Mouse (Mus musculus) embryo, embryonic 10.5 days (tissue): ENCODE data around the gene Gstm5.
"Not testable (repeated sequence)": the region's sequence is repeated elsewhere in the genome, so short reads cannot be mapped to it uniquely, and the experiment has no call there.

Experiments
- DNase-seq: peaks from one replicate; pipeline ENCODE4 v3.0.0-alpha.2; 2015; ENCODE audit warnings: low spot score

Gstm5 gene

DNA sequence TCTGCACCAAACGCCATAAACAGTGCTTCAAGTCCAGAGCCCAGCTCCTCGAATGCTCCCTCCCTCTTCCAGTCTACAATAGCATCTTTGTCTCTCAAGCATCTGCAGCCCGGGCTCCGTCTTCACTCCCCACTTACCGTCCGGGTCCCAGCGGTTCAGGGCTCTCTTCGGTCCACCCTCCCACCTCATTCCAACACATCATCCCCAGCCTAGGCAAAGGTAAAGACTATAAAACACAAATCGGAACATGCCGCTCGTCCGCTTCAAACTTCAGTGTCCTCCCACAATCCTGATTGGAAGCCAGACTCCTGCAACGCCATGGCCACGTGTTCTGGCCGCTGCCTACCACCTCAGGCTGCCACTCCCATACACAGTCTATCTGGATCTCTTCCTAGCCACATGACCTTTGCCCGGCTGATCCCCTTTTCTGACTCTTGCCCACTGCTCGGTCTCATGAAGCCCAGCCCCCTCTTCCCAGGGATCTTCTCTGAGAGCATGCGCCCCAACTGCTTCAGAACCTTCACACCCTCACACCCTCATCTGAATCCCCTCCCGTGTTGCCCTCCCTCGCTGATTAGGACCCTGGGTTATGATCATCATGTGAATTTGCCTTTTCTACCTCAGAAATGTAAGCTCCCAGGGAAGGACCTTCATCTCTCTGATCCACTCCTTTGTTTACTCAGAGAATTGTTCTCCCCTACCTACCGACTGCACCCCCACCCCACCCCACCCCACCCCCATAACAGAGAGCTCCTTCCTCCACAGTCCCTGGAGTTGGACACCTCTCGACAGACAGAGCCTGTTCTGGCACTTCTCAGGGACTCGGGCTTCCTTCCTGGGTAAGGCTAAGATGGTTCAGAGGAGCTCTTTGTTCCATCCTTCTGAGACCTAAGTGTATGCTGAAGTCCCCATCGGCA lies 22.0 kb upstream of the Gstm5 start:
- DNase-seq = no peak

DNA sequence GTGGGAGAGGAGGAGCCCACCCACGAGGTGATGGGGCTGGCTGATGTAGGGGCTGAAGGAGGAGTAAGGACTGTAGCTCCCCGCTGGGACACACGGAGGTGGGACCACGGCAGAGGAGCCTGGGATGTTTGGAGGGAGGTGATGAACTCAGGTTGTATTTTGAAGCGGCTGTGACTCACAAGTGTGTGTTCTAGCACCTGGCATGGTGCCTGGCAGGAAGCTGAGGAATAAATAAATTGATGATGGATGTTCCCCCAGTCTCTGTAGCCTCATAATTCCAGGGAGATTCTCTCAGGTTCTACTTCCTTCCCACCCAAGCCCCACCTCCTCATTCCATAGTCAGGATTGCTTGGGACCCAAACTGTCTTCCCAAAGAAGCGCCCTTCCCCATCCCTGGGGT lies 20.4 kb upstream of the Gstm5 start:
- DNase-seq = no peak

DNA sequence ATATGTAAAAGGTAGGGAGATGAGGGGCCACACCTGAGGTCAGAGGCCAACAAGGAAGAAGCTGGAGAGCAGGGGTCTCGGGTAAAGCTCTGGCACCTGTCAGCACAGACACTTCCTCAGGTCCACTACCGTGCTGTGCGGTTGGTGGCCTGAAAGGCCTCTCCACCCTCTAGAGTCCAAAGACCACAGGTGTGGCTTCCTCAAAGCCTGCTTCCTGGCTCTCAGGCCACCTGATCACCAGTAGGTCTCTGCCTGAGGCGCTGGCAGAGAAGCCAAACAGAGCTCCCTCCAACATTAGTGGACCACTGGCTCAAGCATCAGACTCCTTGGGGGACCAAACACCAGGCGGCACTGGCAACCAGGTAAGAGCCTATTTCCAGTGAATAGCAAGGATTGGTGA lies 18.6 kb upstream of the Gstm5 start, which contains the start of gene Eps8l3:
Eps8l3 (plus strand) TSS at position 225 of the 400 bp plus-strand sequence.
- no peak for DNase-seq

DNA sequence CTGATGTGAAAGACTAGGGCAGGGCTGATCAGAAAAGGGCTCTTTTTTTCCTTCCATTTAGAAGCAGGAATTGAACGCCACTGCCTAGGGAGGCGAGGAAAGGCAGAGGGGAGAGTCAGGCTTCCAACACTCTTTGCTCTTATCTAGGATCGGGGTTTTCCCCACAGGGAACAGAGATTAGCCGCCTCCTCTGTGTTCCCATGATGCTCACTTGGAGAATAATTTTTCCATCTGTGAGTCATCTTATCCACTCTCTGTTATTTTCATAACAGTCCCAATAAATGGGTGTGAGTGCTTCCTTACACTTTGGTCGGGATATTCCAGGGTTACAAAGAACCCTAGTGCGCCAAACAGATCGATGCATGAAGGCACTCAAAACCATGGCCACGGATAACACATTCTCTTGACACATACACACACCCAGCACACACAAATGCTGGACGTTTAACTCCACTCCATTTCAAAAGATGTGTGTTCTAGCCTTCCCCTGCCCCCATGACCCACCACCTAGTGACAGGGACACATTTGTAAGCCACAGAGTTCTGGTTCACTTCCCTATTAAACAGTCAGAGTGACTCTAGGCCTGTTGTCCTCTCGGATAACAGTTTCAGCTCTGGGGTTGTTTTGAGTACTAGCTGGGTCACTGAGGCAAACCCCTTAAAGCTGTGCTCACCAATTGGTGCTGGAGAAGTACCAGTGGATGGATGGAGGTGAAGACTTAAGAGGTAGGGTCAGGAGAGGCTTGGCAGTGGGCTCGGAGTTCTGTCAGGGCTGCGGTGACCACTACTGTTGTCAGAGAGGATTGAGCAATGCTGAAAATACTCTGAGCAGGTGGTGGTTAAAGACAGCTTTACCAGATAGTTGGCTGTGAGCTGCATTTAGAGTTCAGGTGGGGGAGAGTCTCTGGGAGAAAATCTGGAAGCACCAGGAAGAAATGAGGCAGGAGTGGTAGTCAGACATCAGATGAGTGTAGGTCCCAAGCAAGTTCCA lies 17.6 kb upstream of the Gstm5 start:
- no peak for DNase-seq

DNA sequence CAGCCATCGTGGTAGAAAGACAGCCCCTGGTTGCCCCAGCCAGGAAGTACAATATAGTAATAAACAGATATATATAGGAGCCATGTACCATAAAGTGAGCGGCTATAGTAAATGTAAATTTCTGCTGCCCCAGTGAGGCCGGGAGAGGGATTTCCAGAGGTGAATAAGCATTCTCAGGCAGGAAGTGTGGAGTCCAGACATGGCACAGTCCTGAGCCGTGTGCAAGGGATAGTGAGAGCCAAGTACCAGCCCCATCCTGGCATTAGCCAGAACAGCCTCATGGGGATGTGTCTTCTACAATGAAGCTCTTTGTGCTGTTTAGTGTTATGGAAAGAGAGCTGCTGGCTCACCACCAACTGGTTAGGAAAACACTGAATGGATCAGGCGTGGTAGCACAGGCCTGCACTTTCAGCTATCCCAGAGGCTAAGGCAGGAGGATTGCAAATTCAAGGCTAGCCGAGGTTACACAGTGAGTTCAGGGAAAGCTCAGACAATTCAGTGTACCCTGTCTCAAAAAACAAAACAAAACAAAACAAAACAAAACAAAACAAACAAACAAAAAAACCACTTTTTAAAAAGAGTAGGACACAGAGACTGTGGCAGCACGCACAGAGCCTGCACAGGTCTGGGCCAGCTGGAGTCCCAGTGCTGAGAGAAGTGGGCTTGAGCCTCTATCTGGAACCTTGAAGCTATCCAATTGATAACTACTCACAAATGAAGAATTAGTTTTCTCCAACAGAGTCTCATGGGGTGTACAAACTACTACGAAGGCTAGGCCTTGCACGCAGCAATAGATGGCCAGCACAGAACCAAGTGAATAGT lies 7.7 kb upstream of the Gstm5 start:
- no peak for DNase-seq

DNA sequence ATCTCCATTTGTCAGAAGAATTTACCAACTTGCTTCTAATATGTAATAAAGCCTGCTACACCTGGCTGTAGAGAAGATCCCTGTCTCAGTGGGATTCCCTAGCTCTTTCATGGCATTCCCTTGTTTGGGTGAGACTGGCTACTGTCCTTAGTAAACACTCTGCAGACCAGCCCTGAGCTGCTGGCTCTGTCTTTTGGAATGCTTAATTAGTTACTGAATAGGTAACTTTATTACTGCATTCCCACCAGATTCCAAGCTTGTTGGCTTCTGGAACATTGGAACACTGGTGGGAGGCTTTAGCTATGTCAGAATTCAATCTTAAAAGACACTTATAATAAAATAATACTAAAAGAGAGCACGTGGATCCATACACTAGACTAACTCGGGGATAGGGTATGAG lies 6.4 kb upstream of the Gstm5 start:
- not testable (repeated sequence) for DNase-seq

DNA sequence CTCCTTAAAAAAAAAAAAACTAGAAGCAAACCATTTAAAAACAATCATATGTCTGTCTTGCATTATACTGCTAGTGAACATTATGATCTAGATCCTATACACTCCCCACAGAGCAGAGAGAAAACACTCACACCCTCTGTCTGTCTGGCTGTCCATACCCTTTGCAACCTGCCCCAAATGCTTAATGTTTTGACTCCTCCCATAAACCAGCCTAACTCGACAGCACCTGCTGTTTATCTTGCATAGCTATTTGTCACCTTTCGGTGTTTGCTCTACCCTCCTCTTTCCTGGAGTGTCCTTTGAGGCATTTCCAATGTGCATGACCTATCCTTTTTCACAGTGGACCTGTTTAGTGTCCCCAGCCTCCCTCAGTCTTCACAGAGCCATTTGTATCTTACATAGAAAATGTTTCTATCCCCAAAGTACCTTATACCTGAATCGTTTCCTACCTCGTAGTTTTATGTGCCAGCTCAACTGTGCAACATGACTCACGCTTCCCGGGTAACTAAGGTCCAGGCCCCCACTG lies 364 bp upstream of the Gstm5 start:
- DNase-seq = no peak

DNA sequence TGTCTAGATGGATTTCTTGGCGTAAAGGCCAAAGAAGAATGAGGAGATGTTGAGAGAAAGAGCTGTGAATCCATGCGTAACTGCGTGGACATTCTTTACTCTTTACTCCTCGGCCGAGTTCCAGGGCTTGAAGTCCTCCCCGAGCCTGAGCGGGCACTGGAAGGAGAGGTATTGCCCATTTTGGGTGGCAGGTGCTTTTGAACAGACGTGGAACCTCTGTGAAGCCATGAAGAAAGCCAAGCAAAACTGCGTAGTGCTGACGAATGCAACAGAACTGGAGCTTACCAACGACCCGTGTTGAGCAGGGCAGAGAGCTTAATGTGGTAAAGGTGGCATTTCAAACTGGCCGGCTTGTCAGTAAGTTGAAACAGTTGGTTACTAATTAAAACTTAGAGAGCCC lies 3.1 kb downstream of the Gstm5 start:
- DNase-seq = no peak

DNA sequence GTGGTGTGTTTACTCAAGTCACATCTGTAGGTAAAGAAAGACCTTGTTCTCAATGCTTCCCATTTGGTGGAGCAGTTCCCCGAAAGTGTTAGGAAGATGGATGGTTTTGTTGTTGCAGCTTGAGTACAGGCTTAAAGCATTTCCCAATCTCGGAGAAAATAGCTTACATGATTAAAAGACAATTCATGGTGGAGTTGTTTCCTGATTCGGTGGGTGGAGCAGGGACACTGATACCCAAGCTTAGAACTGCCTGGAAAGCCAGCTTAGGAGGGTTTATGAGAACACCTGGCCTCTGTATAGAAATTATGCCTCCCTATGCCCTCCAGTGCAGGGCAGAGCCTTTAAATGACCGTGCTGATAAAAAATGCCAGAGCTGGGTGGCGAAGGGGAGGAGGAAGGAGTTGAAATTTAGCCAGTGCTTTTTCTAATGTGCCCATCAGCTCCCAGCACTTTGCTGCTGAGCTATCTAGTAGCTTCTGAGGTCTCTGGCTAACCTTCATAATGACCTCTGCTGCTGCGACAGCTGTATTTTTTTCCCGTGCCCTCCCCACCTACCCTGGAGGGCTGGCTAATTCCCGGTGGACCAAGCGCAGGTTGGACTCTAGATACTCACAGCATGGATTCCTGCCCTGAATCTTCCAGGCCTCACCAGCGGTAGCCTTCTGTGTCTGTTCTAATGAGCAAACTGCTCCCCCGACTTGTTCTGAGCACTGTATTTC lies 5.5 kb downstream of the Gstm5 start:
- DNase-seq = no peak

DNA sequence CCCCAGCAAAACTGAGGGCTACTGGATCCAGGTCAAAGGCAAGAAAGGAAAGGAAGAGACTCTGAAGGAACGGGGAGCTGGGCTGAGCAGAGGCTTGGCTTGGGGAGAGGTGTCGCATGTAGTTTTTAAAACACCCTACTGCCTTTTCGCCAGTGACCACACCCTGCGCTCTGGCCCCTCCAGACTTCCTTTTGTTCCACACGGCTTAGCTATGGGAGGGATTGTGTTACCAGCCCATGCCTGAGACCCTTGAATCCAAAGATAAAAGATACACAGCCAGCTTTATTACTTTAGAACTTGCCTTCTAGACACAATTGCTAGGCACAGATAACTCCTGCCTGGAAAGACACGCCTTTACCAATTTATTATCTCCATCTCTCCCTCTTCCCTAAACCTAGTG lies 10.3 kb downstream of the Gstm5 start:
- DNase-seq = no peak

DNA sequence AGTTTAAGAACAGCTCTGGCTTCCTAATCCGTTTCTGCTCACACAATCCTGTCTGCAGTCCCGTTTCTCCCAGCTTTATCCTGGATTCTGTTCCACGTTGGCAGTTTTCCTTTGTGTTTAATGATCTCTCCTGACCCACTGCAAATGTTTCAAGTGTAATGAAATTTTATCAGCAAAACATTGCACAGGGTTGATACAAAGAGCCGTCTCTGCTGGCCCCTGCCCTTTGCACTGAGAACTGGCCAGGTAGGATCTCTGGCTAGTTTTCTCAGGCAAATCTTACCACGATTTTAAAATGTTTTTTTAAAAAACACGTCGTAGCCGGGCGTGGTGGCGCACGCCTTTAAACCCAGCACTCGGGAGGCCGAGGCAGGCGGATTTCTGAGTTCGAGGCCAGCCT lies 21.1 kb downstream of the Gstm5 start:
- DNase-seq = no peak

DNA sequence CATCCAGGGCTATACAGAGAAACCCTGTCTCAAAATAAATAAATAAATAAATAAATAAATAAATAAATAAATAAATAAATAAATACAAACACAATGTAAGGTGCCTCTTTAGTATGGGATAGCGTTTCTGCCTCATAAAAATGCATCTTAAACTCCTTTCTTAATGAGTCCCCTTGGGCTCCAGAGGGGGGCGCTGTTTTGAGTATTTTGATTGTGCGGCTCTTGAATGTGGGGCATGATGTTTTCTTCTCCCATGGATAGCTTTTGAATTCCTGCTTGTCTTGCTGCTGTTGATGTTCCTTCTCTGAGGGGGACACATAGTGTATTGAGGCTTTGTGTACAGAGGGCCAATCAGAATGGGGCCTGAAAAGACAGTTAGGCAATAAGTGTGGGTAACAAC lies 21.5 kb downstream of the Gstm5 start:
- peak; percentile 17 for DNase-seq

DNA sequence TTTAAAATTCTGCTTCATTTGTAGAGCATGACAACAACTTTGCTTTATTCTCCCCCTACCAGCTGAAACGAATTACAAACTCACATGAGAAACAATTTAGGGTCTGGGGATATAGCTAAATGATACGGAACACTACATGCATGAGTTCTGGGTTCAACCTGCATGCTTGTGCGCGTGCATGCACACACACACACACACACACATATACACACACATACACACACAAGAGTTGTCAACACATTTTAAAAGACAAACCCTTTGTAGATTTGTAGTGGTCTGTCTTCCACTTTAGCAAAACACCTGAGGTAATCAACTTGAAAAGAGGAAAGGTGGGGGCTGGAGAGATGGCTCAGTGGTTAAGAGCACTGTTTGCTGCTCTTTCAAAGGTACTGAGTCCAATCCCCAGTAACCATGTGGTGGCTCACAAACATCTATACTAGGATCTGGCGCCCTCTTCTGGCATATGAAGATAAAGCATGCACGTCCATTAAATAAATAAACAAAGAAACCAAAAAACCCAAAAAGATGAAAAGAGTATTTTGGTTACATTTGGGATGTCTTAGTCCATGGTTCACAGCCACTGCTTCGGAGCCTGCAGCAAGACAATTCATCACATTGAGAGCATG lies 22.3 kb downstream of the Gstm5 start:
- peak; percentile 87 for DNase-seq

DNA sequence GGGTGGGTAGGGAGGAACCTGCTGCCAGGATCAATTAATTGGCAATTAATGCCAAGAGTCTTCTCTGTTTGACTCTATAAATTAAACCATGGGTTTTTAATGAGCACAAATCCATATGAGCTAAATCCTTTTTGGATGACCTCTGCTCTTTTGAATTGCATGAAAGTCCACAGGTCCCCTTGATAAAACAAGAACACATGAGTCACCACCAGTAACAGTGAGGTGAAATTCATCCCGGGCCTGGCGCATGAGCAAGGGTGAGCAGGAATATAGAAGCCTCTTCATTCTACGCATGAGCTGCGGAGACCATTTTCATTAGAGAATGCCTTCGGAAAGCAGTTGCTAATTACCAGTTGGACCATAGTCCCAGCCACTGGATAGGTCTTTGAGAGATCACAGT lies 24.7 kb downstream of the Gstm5 start:
- no peak for DNase-seq

DNA sequence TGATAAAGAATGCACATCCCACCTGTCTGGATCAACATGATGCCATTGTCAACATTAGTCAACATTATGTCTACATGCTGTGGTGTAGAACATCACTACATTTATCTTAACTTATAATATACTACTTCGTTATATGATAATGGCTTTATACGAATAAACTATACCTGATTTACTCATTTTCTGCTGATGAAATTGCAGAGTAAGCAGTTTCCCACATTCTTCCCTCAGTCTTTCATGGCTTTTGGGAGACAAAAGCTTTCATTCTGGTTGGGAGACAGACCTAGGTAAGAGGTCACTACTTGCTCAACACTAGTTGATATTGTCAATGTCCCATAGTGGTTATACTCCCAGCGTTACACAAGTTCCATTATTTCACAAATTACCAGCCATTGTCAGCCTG lies 29.7 kb downstream of the Gstm5 start:
- DNase-seq = no peak

DNA sequence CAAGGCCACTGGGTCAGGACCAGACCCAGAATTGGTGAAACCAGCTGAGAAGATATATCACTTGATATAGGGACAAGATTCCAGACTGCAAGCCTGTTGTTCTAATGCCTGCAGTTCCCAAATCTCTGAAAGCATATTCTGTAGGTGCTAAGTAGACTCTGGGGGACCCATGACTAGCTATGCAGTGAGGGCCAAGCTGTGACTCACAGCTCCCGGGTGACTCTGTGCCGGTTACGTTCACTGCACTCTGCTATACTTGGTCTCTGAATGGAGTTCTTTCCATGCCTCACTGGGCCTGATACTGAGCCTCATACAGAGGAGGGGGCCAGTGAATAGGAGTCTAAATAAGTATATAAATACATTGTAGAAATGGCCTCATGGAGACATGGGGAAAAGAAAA lies 32.2 kb downstream of the Gstm5 start:
- no peak for DNase-seq

DNA sequence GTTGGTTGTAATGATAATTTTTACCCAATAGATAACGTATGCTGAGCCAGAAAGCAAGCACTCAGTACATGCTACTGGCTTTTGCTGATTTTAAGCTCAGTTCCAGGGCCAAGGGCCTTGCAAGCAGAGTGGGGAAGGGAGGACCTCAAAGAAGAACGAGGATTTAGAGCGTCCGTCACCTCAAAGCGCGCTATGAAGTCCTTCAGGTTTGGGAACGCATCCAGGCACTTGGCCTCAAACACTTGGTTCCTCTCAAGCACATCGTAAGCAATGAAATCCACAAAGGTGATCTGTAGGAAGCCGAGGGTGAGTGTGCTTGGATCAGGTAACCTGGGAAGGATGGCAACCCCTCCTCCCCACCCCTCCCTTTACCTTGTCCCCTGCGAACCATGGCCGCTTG lies 33.1 kb downstream of the Gstm5 start:
- no peak for DNase-seq

DNA sequence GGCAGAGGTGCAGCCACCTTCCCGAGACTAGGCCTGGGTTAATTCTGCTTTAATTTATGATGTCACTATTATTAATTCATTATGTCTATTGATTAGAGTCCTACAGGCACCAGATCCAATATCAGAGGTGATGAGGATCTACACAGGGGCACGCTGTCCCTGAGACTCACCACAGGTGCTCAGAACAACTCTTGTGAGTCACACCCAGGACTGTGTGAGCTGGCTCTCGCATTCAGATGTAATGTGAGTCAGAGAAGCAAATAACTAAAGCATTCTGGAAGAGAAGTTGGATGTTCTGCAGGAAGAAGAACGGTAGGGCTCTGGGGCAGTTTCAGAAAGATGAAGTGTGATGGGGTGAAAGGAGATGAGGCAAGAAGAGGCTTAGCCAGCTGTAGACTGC lies 33.6 kb downstream of the Gstm5 start:
- no peak for DNase-seq

DNA sequence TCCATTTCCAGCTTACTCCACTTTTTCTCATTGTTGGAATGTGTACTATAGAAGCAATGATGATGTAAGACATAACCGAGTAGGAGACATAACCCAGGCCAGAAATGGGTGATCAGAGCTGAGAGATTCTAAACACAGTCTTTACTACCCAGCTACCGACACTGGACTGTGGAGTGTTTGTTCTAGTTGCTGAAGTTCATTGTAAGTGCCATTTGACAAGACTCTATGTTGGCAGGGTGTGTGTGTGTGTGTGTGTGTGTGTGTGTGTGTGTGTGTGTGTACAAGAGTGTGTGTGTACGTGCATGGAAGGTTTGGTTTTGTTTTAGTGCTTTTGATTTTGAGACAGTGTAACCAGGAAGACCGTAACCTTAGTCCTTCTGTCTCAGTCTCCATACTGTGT lies 34.1 kb downstream of the Gstm5 start:
- no peak for DNase-seq

DNA sequence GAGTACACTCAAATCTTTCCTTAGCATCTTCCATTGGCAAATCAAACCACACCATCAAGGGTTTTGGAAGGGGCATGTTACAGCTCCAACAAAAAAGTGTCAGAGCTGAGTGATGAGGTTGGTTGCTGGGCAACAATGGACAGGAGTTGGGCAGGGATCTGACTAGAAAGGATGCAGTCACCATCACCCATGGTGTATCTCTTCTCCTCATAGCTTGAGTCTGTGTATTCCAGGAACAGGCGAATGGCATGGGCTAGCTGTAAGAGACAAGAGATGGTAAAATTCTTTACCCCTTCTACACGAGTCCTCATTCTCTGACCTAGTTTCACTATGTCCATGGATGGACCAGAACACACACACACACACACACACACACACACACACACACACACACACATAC lies 35.5 kb downstream of the Gstm5 start:
- DNase-seq = no peak

DNA sequence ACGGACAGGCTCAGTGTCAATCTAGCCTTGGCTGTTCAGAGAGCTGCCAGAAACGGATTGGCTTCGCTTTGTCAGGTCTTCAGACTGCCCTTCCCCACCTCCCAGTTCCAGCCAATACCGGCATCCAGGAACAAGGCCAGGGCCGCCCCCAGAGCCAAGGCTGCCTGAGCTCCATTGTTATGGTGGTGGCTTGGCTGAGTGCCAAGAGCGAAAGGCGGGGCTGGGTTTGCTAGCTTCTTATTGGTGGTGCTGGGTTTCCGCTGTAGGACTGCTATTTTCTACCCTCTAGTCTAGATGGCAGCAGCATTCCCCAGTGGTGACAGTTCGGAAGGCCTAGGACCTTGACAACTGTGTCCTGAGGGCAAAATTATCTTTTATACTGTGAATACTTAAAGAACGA lies 36.0 kb downstream of the Gstm5 start, which contains the start of gene Gstm7:
Gstm7 (minus strand) TSS at position 148 of the 400 bp plus-strand sequence.
- peak; percentile 98 for DNase-seq
